Mouse (Mus musculus) CD4-positive, CD25-positive, alpha-beta regulatory T cell, adult 9 weeks (primary cell): ENCODE results near the gene Rnf103. TPM values are rescaled to one million over a fixed set of nuclear protein-coding genes. Genes with fewer than 3 reads are reported as not detected.

Source experiments
- polyA plus RNA-seq: library from polyadenylated mRNA; unstranded; fragments of 100-300 nt; shearing (Covaris generic); gene quantifications from one replicate; pipeline ENCODE4 v1.2.1, GENCODE M21; 2017

Gene Rnf103
- polyA plus RNA-seq = 1.9 TPM

DNA sequence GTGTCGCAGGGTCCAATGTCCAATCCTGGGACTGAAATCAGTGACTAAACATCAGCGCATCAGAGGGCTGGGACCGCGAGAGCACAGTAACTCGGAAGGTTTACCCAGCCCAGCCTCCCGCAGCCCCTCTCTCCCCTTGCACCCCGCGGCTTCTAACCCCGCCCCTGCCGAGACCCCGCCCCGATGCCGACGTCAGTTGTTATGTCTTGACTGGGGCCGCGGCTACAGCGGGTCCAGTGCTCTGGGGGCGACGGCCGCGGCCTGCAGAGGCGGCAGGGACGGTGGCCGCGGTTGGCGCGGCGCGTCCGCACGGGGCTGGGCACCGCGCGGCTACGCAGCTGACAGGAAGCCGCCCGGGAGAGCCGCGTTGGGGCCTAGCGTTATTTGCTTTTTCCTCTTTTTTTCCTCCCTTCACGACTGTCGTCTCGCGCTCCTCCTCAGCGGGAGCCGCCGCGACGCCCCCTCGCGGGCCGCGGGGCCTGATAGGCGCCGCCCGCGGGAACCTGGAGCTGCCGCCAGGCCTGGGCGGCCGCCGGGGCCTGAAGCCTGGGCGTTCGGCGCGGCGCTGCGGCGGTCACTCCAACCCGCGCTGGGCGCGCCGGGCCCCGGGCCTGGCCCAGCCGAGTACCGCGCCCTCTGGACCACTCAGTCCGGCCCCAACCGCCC lies at the start of gene Rnf103:
Rnf103 (plus strand) TSS at position 220 of the 666 bp plus-strand sequence.

DNA sequence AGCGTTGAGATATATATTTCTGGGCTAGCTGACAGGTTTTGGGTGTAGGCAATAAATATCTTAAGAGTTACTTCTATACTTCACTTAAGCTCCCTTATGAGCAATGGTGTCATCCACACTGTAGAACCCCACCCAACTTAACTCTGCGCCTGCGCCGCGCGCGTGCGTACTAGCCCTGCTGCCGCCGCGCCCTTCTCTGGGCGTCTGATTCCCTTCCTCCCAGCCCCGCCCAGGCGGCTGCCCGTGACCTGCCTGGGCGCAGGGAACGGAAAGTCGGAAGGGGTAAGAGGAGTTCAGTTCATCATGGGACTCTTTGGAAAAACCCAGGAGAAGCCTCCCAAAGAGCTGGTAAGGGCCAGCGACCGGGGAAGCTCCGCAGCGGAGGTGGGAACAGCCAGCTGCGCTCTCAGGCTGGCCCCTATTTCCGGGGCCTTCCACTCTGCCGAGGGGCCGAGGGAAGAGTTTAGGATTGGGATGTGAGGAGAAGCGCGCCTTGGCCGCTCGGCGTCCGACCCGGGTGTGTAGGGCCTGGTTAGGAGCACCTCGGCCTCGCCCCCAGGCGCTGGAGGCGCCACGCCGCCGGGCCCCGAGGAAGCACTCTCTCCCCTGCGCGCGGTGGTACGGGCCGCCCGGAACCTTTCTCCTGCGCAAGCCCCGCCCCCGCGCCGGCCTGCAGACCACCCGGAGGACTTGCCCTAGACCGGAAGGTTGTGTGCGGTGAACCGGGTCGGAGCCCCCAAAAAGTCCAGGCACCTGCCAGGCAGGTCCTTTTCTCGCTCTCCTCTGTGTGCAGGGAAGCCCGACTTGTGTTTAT lies 50.2 kb downstream of the Rnf103 start, which contains the start of gene Chmp3:
Chmp3 (plus strand) TSS at position 112 of the 814 bp plus-strand sequence.

Other genes starting within 250 kb of the Rnf103 start
- 96.5 TPM for gene Krcc1, start 222.2 kb upstream of the Rnf103 start, polyA plus RNA-seq
- not detected for gene Smyd1, start 171.7 kb upstream of the Rnf103 start, polyA plus RNA-seq
- gene Cd8b1, start 171.1 kb upstream of the Rnf103 start, polyA plus RNA-seq = 31.6 TPM
- 0.88 TPM for gene Cd8a, start 120.5 kb upstream of the Rnf103 start, polyA plus RNA-seq
- gene Rmnd5a, start 53.3 kb upstream of the Rnf103 start, polyA plus RNA-seq = 7.7 TPM
- 97.3 TPM for gene Chmp3, start 49.9 kb downstream of the Rnf103 start, polyA plus RNA-seq
- 110 TPM for gene Kdm3a, start 139.1 kb downstream of the Rnf103 start, polyA plus RNA-seq
- gene Reep1, start 213.7 kb downstream of the Rnf103 start, polyA plus RNA-seq = 0.74 TPM